Mouse (Mus musculus): ENCODE data around the gene Ubtf.

The Ubtf gene

DNA sequence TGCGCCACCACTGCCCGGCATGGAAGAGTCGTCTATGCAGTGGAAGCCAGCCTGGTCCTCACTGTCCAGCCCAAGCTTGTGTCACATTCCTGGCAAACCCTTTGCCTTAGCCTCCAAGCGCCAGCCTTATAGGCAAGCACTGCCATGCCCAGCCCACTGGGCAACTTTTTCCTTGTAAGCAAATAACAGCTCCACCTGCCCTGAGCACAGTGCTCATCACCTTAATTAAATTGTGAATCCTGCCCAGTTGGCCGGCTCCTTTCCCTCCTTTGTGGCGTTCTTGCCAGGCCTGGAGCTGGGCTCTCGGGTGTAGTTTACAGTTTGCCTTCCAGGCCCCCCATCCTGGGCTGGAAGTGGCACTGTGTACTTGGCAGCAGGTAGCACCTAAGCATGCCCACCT, 56.3 kb downstream of the Ubtf start:
- DNase-seq (ENCODE audit: low read depth) = no peak

DNA sequence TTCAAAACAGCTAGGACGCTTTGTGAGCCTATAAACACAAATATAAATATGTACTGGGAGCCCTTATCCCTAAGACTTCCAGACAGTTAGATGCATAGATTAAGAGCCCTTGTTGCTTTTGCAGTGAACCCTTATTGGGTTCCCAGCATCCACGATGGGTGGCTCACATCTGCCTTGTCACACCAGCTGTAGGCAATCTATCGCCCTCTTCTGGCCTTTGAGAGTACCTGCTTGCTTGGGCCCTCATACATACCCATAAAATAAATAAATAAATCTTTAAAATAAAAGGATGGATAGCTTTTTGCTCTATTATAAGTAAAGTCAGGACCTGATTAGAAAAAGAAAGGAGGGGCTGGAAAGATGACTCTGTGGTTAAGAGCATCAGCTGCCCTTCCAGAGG, 61.0 kb downstream of the Ubtf start:
- DNase-seq (ENCODE audit: low read depth) = no peak

DNA sequence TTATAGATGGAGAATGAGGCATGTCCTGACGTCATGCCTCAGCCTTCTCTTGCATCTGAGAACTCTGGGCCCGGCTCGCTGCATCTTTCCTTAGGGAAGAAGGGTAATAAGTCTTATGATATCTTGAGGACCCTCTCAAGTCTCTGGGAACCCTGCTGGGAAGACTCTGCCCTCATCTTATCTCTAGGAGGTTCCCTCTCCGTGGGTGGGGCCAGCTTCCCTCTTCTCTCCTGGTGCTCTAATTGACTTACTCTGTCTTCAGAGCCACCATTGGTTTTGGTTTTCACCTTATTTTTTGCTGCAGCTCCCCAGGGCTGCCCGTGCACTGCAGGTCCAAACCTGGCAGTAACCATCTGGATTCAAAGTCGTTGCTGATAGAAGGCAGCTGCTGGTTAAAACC, 61.4 kb downstream of the Ubtf start:
- DNase-seq (ENCODE audit: low read depth) = no peak

DNA sequence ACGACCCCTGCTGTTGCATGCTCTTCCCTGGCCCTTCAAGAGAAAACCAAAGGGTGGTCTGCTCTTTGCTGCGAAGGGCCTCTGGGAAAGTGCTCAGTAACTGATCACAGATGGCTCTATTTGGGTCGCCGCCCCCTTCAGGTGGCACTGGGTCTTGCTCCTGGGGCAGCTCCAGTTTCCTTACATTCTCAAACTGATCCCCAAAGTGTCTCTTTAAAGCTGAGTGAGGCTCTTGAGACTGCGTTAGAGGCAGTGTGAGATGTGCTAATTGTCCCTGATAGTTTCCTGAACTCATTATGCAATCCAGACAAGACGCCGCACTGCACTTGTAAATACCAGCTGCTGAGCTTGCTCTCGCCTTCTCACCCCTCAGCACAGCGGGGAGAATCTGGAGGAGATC, 62.0 kb downstream of the Ubtf start:
- no peak for DNase-seq (ENCODE audit: low read depth)

All from fibroblast of lung, adult 2 months (primary cell).